Mouse (Mus musculus): ENCODE results near the gene Hspe1.
"Not testable (repeated sequence)": the region's sequence is repeated elsewhere in the genome, so short reads cannot be mapped to it uniquely, and the experiment has no call there.

Gene Hspe1

DNA sequence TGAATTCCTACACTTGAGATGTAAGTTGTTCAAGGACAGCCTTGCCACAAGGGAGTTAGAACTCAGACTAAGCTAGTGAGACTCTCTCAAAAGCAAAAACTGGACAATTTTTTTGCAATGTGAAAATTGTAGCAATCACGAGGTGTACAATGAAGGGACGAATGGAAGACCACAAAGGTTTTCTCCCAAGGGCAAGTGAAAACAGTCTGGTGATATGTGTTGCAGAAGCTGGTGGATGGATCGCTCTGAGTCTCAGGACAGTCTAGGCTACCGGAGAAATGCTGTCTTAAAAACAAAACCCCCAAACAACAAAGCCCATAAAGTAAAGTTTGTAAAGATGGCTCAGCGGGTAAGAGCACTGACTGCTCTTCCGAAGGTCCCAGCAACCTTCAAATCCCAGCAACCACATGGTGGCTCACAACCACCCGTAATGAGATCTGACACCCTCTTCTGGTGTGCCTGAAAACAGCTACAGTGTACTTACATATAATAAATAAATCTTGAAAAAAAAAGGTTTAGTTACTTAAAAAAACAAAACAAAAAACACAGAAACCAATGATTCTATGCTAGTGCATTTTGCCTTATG is 2.1 kb upstream of the Hspe1 start:
- DNase-seq (ENCODE audit: low spot score), result no peak

DNA sequence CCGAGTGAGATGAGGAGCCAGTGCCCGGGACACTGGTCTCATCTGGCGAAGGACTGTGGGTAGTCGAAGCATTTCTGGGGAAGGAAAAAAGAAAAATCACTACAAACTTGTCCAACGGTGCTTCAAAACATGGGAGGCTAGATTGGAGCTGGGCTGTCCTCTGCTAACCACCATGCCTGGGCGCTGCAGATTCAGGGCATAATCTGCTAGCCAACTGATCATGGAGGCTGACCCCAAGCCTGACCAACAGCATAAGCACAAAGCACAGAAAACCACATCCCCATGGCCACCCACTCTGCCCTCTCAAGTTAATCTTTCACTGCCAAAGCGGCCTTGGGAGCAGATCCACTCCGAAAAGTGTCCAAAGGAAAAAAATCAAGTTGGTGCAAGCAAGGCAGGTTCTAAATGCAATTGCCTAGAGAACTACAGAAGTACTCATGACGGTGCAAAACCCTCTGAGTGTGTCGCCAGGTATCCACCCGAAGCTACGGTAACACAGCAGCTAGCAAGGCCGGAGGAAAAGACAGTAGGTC is 998 bp upstream of the Hspe1 start:
- DNase-seq (ENCODE audit: low spot score), result no peak

DNA sequence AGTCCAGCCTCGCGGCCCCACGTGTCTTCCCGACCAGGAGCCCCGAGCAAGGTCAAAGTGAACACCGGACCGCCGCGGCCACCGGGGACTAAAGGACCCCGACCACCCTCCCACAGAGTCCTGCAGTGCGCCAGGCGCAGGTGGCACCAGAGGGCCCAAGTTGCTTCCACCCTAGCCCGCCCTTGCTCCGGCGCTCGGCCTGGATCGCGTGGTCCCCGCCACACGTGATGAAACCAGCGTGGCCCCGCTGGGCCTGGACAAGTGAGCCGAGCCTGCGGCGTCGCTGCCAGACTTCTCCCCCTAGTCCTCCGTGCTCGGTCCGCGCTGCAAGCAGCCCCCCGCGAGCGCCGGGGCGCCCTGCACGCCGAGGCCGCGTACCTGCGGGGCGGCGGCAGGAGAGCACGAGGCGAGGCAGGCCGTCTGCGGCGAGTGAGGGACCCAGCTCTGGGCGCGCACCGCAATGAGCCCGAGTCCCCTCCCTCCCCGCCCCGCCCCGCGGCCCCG is 479 bp upstream of the Hspe1 start:
- peak; percentile 49 for DNase-seq (ENCODE audit: low spot score)

DNA sequence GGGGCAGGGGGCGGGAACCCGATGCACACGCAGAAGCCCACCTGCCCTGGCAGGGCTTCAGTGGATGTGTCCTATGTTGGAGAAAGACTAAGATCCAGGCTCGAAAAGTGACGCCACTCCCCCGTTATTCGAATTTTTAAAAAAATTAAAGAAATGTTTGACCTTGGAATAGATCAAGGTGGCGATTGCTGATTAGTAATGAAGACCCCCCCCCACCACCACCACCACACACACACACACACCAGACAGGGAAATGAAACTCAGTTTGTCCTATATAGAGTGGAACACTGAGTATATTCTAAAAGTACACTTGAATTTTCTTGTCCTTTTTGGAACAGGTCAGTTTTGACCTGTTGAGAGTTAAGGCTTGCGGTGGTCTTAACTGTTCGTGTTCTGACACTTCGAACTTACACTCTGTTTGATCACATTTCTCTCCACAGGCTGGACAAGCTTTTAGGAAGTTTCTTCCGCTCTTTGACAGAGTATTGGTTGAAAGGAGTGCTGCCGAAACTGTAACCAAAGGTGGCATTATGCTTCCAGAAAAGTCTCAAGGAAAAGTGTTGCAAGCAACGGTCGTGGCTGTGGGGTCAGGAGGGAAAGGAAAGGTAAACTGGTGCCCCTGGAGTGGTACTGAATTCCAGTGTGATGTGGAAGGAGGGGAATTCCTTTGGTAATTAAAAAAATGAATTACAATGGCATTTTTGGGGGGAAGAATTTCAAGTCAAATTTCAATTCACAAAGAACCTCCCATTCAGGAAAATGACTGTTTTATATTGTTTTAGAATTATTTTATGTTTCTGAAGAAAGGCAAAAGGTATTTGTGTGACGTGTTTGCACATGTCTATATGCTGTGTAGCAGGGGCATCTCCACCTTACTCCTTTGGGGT is 922 bp downstream of the Hspe1 start:
- DNase-seq (ENCODE audit: low spot score), result no peak

DNA sequence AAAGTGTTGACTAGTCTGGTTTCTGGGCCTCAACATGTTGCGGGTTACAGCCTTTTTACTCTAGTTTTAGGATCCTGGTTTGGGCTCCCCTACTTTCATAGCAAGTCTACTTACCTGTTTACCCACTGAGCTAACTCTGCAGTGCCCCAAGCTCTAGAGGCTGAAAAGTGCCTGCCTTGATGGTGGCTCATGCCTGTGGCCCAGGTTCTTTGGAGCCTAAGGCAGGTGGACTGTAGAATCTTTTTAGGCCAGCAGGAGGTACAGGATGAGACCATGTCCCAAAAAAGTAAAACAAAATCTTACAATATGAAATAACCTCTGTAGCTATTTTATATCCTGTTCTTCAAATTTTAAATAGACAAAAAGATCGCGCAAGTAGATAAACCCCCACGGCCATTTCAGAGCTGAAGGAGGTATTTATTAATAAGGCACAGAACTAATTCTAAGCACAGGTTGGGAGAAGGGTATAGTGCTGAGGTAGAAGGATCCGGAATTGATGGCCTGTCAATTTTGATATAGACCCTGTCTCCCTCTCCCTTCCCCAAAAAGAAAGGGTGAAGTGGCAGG is 1.6 kb downstream of the Hspe1 start:
- DNase-seq (ENCODE audit: low spot score), result no peak

DNA sequence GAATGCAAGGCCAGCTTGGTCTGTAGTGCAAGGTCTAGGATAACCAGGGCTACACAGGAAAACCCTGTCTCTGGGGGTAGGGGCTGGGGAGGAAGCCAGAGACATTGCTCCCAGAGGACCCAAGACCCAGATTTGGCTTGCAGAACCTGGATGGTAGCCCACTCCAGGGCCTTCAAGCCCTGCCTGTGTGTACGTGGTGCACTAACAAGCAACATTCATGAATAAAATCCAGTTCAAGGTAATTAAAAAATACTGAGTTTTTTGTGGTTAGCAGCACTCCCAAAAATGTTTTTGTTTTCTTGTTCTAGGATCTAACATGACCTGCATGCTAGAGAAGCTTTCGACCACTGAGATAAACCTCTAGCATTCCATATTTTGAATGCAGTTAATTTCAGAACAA is 4.1 kb downstream of the Hspe1 start:
- no peak for DNase-seq (ENCODE audit: low spot score)

DNA sequence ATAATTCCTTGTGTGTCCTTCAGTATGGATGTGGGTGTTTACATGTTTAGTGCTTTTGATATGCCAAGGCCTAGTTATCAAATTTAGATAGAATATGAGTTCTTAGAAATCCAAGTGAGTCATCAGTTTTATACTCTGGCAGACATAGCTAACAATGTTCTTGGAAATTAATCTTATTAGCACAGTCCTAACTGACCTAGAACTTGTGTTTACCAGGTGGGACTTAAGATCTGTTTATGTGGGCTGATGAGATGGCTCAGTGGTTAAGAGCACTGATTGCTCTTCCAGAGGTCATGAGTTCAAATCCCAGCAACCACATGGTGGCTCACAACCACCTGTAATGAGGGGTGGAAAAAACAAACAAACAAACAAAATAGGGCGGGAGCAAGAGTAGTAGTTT is 4.5 kb downstream of the Hspe1 start:
- no peak for DNase-seq (ENCODE audit: low spot score)

DNA sequence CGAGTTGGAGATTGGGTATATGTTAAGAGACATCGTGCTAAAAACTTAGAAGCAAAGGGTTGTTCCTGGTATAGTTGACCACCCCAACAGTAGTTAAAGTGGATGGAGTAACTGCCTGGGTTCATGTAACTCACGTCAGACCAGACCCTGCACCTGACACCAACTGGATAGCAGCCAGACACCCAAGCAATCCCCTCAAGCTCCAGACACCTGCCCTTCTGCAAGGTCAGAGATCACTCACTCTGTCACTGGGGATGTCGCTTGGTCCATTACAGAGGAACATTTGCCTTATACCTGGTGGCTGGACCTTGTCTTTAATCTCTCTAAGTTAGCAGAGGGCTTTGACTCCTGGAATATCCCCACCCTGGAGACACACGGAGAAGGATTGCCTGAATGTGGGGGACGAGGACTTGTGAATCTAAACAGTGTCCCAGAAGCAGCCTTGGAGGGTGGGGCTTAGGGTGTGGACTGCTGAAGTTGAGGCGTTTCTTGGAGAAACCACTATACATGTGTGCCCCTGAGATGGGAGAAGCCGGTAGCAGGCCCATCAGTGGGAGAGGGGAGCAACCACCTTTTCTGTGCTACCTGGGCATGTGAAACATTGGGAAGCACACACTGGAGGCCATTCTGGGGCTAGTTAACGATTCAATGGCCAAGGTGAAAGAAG is 19.1 kb downstream of the Hspe1 start:
- DNase-seq (ENCODE audit: low spot score), result no peak

DNA sequence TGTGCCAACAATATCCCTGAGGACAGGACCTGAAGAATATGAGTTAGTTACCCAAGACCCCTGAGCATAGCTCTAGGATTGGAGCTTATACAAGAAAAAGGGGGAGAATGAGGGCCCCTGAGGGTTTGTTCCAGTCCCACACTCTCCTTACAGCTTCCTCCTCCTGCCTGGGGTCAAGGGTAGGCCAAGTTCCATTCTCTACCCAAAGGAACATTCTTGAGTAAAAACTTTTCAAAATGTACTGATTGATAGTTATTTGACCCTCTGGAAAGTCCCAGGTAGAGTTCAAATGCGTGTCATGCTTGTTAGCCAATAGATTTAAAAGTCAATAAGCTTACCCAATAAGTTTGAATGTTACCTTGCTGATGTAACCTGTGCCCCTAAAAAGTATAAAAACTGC is 19.7 kb downstream of the Hspe1 start:
- DNase-seq (ENCODE audit: low spot score), result no peak

DNA sequence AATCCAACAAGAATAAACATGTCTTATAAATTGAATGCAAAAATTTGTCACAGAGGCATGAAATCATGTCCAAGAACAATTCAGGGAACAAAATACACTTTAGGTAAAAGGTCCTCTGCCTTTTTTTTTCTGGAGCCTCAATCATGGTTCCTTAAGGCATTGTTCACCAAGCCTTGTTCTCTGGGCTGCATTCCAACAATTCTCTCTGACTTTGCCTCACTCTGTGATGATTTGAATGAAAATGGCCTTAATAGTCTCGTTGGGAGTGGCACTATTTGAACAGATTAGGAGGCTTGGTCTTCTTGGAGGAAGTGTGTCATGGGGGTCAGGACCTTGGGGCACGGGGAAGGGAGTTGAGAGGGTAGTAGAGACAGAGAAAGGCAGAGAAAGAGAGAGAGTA is 20.5 kb downstream of the Hspe1 start:
- no peak for DNase-seq (ENCODE audit: low spot score)

DNA sequence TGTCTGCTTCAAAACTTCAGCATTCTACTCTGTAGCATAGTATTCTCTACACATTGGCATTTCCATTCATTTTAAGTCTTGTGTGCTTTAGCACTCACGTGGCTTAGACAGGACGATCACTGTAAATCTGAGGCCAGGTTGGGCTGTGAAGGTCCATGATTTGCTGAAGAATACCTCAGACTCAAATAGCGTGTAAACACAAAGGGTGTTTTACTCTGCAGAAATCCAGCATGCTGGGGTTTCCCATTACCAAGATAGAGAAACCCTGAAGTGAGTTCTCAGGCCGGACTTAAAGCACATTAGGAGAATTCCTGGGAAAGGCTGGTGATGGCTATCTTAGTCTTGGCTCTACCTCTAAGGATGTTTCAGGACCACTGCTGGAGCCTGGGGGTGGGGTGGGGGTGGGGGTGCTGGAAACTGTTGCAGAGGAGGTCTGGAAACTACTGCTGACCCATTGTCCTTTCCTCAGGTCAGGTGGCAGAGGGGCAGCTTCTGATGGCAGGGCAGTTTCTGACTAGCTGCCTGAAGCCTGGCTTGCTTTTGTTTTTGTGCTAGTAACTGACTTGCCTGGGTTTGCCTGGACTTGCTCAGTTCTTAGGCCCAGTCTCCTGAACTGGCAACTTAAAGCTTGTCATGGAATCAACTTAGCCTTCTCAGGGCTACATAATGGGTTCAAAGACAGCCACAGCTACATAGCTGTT is 21.3 kb downstream of the Hspe1 start:
- no peak for DNase-seq (ENCODE audit: low spot score)

DNA sequence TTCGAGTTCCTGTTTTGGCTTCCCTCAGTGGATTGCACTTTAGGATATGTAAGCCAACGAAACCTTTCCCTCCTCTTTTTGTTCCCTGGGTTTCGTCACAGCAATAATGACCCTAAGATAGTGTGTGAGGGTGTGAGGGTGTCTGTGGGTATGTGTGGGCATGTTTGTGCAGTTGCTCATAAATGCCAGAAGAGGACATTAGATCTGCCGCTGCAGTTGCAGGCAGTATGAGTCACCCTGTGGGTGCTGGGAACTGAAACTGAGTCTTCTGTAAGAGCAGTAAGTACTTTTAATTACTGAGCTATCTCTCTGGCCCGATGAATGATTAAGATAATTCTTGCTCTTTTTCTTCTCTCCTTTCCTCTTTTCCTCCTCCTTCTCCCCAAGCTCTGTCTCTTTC is 35.1 kb downstream of the Hspe1 start:
- no peak for DNase-seq (ENCODE audit: low spot score)

DNA sequence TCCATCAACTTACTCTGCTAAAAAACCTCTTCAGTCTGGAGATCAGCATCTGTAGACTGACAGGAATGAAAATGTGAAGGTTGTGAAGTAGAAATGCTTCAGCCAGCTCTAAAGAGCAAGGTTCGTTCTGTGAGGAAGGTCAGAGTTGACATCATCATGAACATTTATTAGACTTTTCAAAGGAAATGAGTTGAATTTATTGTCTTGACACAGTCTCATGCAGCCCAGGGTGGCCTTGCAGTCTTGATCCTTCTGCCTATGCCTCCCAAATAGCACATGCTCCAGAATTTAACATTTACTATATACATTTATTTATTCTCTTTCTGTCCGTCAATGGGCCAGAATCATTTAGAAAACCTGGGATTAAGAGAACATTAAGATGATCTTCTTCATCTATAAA is 35.6 kb downstream of the Hspe1 start:
- DNase-seq (ENCODE audit: low spot score), result no peak

DNA sequence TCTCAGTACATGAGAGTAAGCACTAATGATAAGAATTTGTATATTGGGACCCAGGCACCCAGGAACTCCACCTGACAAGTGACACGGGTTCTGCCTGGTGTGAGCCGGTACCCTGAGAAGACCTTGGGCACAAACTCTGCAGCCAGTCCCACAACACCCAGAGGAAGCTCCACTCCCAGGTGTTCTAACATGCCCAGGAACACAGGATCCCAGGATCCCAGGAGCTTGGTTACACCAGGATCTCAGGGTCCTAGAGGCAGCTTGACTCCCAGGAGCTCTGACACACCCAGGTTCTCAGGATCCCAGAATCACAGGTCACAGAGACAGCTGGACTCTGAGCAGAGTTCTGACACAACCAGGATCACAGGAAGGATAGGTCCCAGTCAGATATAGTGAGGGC is 36.2 kb downstream of the Hspe1 start:
- DNase-seq (ENCODE audit: low spot score), result not testable (repeated sequence)

DNA sequence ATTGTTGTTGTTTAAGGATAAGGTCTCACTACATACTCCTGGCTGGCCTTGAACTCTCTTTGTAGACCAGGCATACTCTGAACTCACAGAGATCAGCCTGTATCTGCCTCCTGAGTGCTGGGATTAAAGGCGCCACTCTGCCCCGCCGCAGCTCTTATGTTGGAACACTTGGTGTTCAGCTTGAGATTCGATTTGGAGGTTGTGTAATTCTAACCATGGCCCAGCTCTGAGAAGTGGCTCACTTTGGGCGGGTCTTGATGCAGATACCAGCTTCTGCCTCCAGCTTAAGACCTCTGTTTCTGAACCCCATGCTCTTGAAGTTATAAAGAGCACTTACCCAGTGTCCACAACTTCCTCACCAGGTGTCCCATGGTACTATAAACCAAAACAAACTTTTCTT is 41.8 kb downstream of the Hspe1 start:
- no peak for DNase-seq (ENCODE audit: low spot score)

DNA sequence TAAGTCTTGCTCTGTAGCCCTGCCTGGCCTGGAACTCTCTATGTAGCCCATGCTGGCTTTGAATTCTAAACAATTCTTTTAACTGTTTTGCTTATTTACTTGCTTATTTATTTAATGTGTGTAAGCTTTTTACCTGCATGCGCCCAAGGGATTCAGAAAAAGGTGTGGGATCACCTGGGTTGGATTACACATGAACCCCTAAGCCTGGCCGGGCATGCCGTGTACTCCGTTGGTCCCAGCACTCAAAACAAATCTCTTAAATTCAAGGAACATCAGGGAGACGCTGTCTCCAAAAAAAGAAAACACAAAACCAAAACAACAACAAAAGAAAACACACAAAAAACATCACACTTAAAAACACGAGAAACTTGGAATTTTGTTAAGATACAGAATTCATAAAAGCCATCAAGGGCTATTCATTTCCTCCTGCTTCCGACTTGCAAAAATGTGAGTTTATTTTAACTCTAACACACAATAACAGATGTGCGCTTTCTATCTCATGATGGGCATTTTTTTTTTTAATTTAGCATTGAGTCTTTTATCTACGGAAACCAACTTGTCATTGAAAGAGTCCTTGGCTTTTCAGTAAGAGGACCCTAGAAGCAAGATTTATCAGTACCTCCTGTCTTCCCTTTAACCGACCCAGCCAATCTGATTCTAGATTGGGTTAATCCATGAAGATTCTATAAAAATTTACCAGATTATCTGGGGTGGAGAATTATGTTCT is 42.4 kb downstream of the Hspe1 start:
- DNase-seq (ENCODE audit: low spot score), result no peak

DNA sequence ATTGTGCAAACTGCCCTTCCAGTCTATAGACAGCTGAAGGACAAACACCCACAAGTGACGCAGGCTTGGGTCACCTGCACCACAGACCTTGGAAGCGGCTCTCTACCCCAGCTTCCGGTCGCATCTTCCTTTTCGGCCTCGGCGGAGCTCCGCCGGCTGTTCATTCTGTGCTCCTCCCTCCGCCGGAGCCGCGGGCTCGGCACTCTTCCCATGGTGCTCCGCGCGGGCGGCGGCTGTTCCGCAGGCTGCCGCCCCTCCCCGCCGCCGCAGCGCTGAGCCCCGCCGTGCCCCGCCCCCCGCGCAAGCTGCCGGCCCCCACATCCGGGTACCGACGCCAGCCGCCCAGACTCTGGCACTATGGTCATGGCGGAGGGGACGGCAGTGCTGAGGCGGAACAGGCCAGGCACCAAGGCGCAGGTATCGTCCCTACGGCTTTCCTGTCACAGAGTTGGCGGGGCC is 43.0 kb downstream of the Hspe1 start, which contains the start of gene Mob4:
Mob4 (plus strand) TSS at position 289 of the 459 bp plus-strand sequence.
- DNase-seq (ENCODE audit: low spot score), result peak; percentile 94

DNA sequence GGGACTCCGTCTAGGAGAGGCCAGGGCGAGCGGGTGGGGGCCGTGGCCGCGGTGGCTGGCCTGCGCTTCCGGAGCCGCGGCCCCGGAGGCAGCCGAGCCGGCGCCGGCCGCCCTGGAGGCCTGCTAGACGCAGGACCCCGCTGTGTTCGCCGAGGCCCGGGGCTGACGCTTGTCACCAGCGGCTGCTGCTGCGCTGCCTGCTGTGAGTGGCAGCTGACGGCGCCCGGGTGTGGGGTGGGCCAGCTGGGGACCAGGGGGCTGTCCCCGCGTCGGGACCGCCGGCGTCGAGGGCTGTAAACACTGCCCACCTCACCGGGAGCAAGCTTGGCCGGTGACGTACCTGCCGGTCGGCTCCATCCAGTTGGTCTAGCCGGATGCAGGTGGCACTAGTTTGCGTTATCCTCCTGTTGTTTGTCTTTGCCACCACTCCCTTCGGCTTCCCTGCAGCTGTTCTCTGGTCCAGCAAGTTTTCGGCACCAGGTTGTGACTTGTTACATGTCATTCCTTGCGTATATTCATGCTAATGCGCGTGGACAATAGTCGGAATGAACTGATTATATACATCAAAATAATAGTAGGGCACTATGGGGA is 43.6 kb downstream of the Hspe1 start:
- DNase-seq (ENCODE audit: low spot score), result no peak

DNA sequence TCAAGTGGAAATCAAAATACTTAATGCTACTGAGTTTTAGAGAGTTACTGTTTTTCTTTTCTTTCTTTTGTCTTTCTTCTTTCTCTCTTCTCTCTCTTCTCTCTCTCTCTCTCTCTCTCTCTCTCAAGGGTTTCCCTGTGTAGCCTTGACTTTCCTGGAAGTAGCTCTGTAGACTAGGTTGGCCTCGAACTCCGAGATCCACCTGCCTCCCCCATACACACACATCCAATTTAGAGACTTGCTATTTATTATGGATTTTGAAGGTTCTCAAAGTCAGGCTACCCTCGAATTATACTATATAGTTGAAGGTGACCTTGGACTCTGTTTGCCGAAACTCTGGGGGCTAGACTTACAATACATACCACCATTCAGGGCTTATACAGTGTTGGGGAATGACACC is 44.4 kb downstream of the Hspe1 start:
- DNase-seq (ENCODE audit: low spot score), result no peak

DNA sequence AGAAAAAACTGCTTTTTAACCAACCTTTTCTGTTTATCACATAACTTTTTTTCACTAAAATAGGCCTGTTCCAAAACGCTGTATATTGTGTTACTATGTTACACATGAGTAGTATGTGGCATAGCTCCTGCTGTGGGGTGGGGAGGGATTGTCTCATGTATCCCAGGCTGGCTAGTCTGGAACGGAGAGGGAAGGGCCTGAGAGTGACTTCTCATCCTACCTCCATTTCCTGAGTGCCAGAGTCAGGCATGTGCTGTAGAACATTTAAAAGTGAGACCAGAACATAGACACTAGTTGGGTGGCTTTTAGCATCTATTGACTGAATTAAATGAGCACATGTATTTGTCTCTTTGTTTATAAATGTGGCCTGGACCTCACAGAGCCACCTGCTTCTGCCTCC is 45.2 kb downstream of the Hspe1 start:
- no peak for DNase-seq (ENCODE audit: low spot score)

DNA sequence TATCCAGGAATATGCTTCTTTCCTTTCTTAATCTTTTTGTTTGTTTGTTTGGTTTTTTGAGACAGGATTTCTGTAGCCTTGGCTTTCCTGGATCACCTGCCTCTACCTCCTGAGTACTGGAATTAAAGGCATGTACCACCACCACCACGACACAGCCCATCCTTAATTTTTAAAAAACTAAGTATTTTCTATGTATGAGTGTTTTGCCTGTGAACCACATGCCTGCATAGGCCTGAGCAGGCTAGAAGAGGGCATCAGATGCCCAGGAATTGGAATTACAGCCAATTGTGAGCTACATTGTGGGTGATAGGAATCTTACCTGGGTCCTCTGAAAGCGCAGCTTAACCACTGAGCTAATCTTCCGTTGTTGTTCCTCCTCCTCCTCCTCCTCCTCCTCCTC is 46.4 kb downstream of the Hspe1 start:
- DNase-seq (ENCODE audit: low spot score), result no peak

Data from ovary, postnatal 10 days (tissue).